Mouse (Mus musculus) G1E (cell line): ENCODE data around the gene Tsc1.

ENCODE experiments used
- CTCF ChIP-seq: IDR thresholded peaks from 2 replicates; pipeline ENCODE4 v1.5.1; 2012; ENCODE audit warnings: low read depth, low read length, inconsistent platforms, mixed read lengths
- GATA1 ChIP-seq: IDR thresholded peaks from 2 replicates; pipeline ENCODE4 v1.6.1; 2012; ENCODE audit warnings: borderline replicate concordance, low read length, inconsistent platforms, mixed read lengths
- GATA2 ChIP-seq: IDR thresholded peaks from 2 replicates; pipeline ENCODE4 v1.6.1; 2012; ENCODE audit warnings: low read depth, low read length, inconsistent platforms, borderline replicate concordance
- POLR2AphosphoS5 ChIP-seq: IDR thresholded peaks from 2 replicates; pipeline ENCODE4 v1.6.1; 2012; ENCODE audit warnings: low read depth, low read length, inconsistent platforms; ENCODE audit not compliant: insufficient replicate concordance
- TAL1 ChIP-seq: conservative IDR thresholded peaks from 2 replicates; pipeline ENCODE4 v1.6.1; 2012; ENCODE audit warnings: low read depth, low read length, inconsistent platforms, mixed read lengths

DNA sequence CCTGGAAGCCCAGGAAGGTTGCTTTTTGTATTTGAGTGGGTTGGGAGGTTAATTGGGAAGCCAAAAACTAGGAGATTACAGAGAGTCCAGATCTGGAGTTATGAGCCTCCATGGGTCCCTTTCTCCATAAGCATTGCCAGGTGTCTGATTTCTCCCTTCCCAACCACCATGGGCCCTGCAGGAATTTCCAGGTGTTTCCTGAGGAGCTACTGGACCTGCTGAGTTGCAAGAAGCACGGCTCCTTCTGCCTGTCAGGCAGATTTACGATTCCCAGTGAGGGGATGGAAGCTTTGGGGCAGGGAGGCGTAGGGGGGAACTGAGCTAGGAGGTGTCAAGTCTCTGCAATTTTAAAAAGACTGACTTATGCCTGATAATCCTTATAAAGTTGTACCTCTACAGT is 24.8 kb downstream of the Tsc1 start:
- no peak for TF ChIP-seq CTCF
- TF ChIP-seq GATA1 = no peak
- no peak for TF ChIP-seq POLR2AphosphoS5
- no peak for TF ChIP-seq TAL1
- no peak for TF ChIP-seq GATA2
